Mouse (Mus musculus) neural tube, embryonic 14.5 days (tissue): ENCODE measurements around the gene Ldhal6b. TPM values are rescaled to one million over a fixed set of nuclear protein-coding genes. Genes with fewer than 3 reads are reported as not detected.

Experiments
- ATAC-seq: fragments of 200-750 bp; cut with Nextera tagmentation; 2 replicates; pipeline ENCODE4 v1.8.0; 2017; ENCODE audit warnings: low read depth, mild to moderate bottlenecking, moderate TSS enrichment, moderate library complexity
- H3K27ac ChIP-seq: fragments of 300-500 bp; sonication (generic); 2 replicates; pipeline ENCODE4 v1.5.1; 2014; ENCODE audit warnings: low read depth, mild to moderate bottlenecking, control low read depth, low read length, moderate library complexity, mixed read lengths
- H3K27me3 ChIP-seq: fragments of 300-500 bp; sonication (generic); 2 replicates; pipeline ENCODE4 v1.6.1; 2014; ENCODE audit warnings: low read length; ENCODE audit not compliant: control insufficient read depth, insufficient read depth
- H3K36me3 ChIP-seq: fragments of 300-500 bp; sonication (generic); 2 replicates; pipeline ENCODE4 v1.6.1; 2014; ENCODE audit warnings: low read length, mixed read lengths; ENCODE audit not compliant: control insufficient read depth, insufficient read depth
- H3K4me1 ChIP-seq: fragments of 300-500 bp; sonication (generic); 2 replicates; pipeline ENCODE4 v1.6.1; 2014; ENCODE audit warnings: low read length; ENCODE audit not compliant: control insufficient read depth, insufficient read depth
- H3K4me2 ChIP-seq: fragments of 300-500 bp; sonication (generic); 2 replicates; pipeline ENCODE4 v1.6.1; 2014; ENCODE audit warnings: mild to moderate bottlenecking, low read depth, low read length, control low read depth
- H3K4me3 ChIP-seq: fragments of 300-500 bp; sonication (generic); 2 replicates; pipeline ENCODE4 v1.5.1; 2014; ENCODE audit warnings: low read depth, low read length, control low read depth, mixed read lengths
- H3K9ac ChIP-seq: fragments of 300-500 bp; sonication (generic); replicated peaks from 2 replicates; pipeline ENCODE4 v1.6.1; 2014; ENCODE audit warnings: low read depth, mild to moderate bottlenecking, control low read depth, low read length, mixed read lengths
- H3K9me3 ChIP-seq: fragments of 300-500 bp; sonication (generic); 2 replicates; pipeline ENCODE4 v1.6.1; 2016; ENCODE audit warnings: low read length; ENCODE audit not compliant: control insufficient read depth
- WGBS: fragments of 180-500 bp; shearing (Covaris S2); extraction: QIAGEN DNeasy Blood & Tissue Kit; methylation state at CpG from one replicate; pipeline ENCODE4 v1.1.7; 2014; 5-methylcytosine and 5-hydroxymethylcytosine counted together
- polyA plus RNA-seq: library from polyadenylated mRNA; unstranded; fragments of >200 nt; fragmentation: Nextera tagmentation; extraction: Ambion mirVana; gene quantifications from 2 replicates; pipeline ENCODE4 v1.2.1, GENCODE M21; 2014

Gene Ldhal6b
- polyA plus RNA-seq, 1 experiment from 2014 or later: 0.13 TPM

DNA sequence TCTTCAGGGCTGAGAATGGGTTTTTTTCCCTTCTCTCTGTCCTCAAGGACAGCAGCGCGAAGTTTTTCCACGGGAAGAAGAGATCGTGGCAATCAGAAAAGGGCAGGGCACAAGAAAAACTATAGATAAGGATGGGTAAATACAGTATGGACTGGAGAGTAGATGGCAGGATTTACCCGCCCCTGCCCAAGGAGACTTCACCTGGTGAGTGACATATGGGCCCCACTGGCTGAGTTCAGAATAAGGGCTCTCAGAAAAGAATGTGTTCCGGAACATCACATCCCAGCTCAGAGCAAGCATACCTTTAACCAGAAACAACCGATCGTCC is 21.2 kb upstream of the Ldhal6b start:
- Histone ChIP-seq H3K9me3 (no peaks in the 10 kb centered on the region), H3K9ac (peak overlapping the region; percentile 76), H3K4me3 (peak overlapping the region; percentile 65), H3K27ac (peak overlapping the region; percentile 49), H3K27me3 (no peaks in the 10 kb centered on the region), H3K36me3 (0 out of 2 replicates have a peak, but pooled peaks cover 3% of the 10 kb centered on the region), H3K4me2 (peak overlapping the region; percentile 84), H3K4me1 (peaks cover 12% of the 10 kb centered on the region; the same call in 1 of the 2 replicates)
- 2% methylated on average over 8 of the region's 8 CpGs for WGBS
- ATAC-seq: no peak

DNA sequence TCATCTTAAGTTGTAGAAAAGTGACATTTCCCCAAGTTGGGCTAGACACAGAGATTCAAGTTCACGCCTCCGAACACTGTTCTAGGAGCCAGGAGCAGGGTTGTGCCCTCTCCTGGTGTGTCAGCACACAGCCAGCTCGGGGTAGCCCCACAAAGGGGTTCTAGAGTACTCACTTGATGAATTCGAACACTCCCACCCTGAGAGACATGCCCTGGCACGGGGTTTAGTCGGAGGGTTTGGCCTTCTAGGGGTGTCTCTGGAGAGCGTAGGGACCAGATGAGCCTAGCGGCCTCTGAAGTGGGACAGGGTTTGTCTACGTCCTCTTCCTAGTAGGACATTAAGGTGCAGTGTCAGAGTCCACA is 11.2 kb upstream of the Ldhal6b start:
- peaks cover 9% of the 10 kb centered on the region; the same call in 1 of the 2 replicates for H3K36me3 ChIP-seq
- no peaks in the 10 kb centered on the region for H3K9me3 ChIP-seq
- no peaks in the 10 kb centered on the region for H3K27me3 ChIP-seq
- H3K4me1 ChIP-seq: no peaks in the 10 kb centered on the region
- 73% methylated on average over 9 of the region's 9 CpGs for WGBS
- no peak overlapping the region for H3K9ac ChIP-seq
- H3K4me2 ChIP-seq: no peak overlapping the region
- H3K27ac ChIP-seq: peak overlapping the region; percentile 75; the same call in 1 of the 2 replicates
- peak; percentile 67 for ATAC-seq
- no peak overlapping the region for H3K4me3 ChIP-seq

DNA sequence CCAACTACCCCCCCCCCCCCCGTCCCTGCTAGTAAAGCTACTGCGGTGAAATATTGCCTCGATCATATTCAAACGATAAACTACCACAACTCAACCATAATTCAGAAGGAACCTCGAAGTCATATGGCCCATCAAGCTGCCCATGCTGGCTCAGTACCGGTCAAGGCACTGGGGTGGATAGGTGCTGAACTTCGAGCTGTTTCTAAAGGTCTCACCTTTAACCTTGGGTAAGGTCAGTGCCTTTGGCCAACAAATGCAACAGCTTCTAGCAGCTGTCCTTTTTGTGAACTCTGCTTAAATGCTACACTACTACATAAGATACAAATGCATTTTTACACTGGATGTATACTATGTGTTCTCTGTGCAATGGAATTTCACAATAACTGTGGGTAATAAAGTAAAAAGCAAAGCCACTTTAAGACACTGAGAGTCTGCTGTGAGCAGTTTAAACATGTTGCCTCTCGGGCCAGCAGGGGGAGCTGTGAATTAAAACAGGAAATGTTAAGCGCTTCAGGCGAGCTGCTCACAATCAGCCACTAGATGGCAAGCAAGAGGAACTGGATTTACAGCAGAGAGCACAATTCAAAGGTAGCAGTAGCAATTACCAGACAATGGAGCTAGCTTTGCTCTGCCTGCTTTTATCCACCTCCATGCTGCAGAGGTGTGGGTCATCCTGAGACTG is 10.7 kb upstream of the Ldhal6b start:
- Histone ChIP-seq H3K4me1 (no peaks in the 10 kb centered on the region), H3K36me3 (peaks cover 9% of the 10 kb centered on the region; the same call in 1 of the 2 replicates), H3K27me3 (no peaks in the 10 kb centered on the region), H3K27ac (peak overlapping the region; percentile 75; the same call in 1 of the 2 replicates), H3K4me3 (no peak overlapping the region), H3K9ac (no peak overlapping the region), H3K9me3 (no peaks in the 10 kb centered on the region), H3K4me2 (no peak overlapping the region)
- WGBS: 60% methylated on average over 10 of the region's 10 CpGs
- peak; percentile 82 for ATAC-seq

DNA sequence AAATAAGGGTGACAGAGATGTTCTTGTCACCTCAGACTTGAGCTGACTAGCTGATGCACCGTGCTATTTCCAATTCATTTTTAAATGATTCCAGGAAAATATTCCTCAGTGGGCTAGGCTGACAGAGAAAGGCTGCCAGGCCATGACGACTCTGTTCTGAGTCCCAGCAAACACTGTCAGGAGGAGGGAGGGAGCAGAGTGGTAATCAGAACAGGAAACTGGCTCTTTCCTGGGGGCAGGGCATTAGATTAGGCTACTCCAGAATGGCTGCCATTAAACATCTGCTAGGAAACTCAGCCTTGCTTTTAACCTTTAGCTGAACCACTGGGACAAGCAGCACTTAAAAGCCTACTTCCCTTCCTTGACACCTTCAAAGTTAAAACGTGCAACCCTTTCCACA is 6.6 kb upstream of the Ldhal6b start:
- Histone ChIP-seq H3K4me3 (no peak overlapping the region), H3K4me2 (no peak overlapping the region), H3K9ac (no peak overlapping the region), H3K36me3 (0 out of 2 replicates have a peak, but pooled peaks cover 3% of the 10 kb centered on the region), H3K9me3 (no peaks in the 10 kb centered on the region), H3K27me3 (no peaks in the 10 kb centered on the region), H3K27ac (no peak overlapping the region), H3K4me1 (no peaks in the 10 kb centered on the region)
- ATAC-seq: no peak
- 60% methylated on average over 3 of the region's 3 CpGs for WGBS

DNA sequence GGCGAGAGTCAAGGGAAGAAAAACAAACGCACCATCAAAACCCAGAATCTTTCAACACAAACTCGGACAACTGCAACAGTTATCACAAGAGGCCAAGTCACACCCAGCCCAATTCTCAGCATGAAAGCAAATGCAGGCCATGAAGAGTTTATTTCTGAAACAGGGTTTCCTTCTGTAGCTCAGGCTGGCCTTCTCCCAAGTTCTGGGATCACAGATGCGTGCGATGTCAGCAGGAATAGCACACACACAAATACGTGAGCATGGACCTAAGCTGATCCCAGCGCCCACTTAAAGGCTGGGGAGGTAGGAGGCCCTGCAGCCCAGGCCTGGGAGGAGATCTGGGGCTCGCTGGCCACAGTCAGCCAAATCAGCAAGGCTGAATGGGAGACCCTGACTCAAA is 5.6 kb upstream of the Ldhal6b start:
- ATAC-seq: no peak
- Histone ChIP-seq H3K27ac (no peak overlapping the region), H3K4me2 (no peak overlapping the region), H3K27me3 (no peaks in the 10 kb centered on the region), H3K9ac (no peak overlapping the region), H3K9me3 (no peaks in the 10 kb centered on the region), H3K36me3 (0 out of 2 replicates have a peak, but pooled peaks cover 3% of the 10 kb centered on the region), H3K4me1 (no peaks in the 10 kb centered on the region), H3K4me3 (no peak overlapping the region)
- 83% methylated on average over 8 of the region's 8 CpGs for WGBS

DNA sequence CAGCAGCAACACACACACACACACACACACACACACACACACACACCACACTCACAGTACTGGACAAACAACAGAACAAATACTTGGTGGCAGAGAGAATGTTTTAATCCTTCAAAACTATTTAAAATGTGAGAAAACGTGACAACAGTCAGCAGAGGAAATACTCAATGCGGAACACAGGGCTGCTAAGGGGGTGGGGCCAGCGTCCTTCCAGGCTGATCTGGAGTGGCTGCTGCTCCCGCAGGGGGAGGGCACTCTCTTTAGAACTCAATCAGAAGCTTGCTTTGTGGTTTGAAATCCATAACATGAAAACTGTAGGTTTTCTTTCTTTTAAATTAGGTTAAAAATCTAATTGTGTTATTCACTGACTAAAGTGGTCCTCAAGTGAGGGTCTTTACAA is 3.3 kb upstream of the Ldhal6b start:
- H3K27me3 ChIP-seq: no peaks in the 10 kb centered on the region
- H3K36me3 ChIP-seq: 0 out of 2 replicates have a peak, but pooled peaks cover 3% of the 10 kb centered on the region
- 44% methylated on average over 4 of the region's 4 CpGs for WGBS
- no peak overlapping the region for H3K4me3 ChIP-seq
- H3K9me3 ChIP-seq: no peaks in the 10 kb centered on the region
- H3K27ac ChIP-seq: no peak overlapping the region
- ATAC-seq: no peak
- H3K4me2 ChIP-seq: no peak overlapping the region
- H3K9ac ChIP-seq: no peak overlapping the region
- no peaks in the 10 kb centered on the region for H3K4me1 ChIP-seq

DNA sequence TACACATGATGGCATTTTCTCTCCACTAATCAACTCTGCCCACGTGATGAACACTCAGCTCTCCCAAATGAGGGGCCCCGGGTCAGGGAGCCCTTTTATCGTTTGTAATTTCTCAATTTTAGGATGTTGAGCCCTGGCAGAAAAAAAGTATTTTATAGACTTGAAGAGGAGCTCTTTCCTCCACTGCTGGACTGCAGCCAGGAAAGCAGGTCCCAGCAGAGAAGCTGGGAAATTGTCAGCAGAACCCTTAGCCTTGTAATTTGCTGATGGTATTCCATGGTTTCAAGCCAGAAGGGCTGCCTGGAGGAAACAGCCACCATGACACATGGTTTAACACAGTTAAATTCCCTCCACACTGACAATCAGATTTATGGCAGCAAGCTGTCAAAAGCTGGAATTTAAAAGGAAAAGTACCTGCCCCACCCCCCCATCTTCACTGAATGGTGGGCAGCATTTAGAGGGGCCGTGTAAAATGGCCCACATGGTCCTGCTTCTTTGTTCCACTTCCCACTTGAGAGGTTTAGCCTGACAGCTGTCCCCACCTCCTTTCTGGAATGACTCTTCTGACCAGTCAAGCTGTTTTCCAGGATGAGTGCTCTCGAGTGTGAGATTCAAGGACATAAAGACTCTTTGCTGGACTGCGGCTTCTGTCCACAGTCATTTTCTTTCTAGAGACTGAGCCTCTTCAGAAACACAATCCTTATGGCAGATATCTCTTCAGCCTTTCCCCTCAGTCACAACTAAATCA is 1.4 kb upstream of the Ldhal6b start:
- no peak for ATAC-seq
- Histone ChIP-seq H3K4me3 (no peak overlapping the region), H3K36me3 (0 out of 2 replicates have a peak, but pooled peaks cover 3% of the 10 kb centered on the region), H3K27ac (no peak overlapping the region), H3K9ac (no peak overlapping the region), H3K4me1 (no peaks in the 10 kb centered on the region), H3K4me2 (no peak overlapping the region), H3K9me3 (no peaks in the 10 kb centered on the region), H3K27me3 (no peaks in the 10 kb centered on the region)
- WGBS: 64% methylated on average over 6 of the region's 6 CpGs

DNA sequence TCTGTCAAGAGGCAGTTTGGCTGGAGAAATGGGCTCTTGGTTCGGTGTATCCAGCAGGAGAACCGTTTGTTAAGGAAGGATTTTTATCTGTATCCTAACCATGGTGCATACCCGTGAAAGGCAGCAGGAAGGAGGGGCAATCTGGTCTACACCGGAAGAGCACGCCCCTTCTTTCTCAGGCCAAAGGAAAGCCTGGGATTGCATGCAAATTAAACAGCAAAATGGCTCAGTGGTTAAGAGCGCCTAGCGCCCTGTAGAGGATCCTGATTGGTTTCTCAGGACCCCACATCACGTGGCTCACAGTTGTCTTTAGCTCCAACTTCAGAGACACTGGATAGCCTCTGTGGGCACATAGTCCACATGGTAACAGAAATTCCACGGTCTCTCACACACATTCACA is 489 bp upstream of the Ldhal6b start:
- Histone ChIP-seq H3K9me3 (no peaks in the 10 kb centered on the region), H3K9ac (no peak overlapping the region), H3K36me3 (0 out of 2 replicates have a peak, but pooled peaks cover 3% of the 10 kb centered on the region), H3K4me3 (no peak overlapping the region), H3K4me1 (no peaks in the 10 kb centered on the region), H3K27me3 (no peaks in the 10 kb centered on the region), H3K27ac (no peak overlapping the region), H3K4me2 (no peak overlapping the region)
- no peak for ATAC-seq
- 88% methylated on average over 9 of the region's 9 CpGs for WGBS

DNA sequence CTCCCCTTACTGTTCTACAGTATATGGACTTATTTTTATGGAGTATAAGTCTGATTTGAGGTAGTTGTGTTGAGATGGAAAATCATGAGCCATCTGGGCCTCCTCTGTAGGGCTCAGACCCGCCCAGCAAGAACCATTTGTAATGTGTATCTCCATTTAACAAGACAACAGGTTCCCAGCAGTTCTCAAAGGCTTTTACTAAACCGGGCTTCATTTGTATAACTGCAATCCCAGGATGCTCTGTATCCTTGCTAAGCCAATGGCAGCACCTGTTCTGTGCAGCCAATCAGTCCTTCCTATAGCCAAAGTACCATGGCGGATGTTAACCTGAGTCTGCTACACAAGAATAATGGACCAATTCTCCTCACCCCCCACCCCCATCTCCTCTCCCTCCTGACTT is 2.0 kb downstream of the Ldhal6b start:
- Histone ChIP-seq H3K9me3 (no peaks in the 10 kb centered on the region), H3K27me3 (no peaks in the 10 kb centered on the region), H3K4me1 (no peaks in the 10 kb centered on the region), H3K4me3 (no peak overlapping the region), H3K4me2 (no peak overlapping the region), H3K9ac (no peak overlapping the region), H3K27ac (no peak overlapping the region), H3K36me3 (0 out of 2 replicates have a peak, but pooled peaks cover 3% of the 10 kb centered on the region)
- ATAC-seq: no peak
- WGBS: 94% methylated on average over 3 of the region's 3 CpGs
